In the genomic region with DNA sequence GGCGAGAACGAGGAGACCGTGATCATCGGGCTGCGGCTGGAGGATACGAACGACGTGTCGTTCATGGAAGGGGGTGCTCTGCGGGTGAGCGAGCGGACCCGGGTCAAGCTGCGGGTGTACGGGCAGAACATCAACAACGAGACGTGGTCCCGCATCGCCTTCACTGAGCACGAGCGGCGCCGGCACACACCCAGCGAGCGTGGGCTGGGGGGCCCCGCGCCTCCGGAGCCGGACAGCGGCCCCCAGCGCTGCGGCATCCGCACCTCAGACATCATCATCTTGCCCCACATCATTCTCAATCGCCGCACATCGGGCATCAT, we compare ENCODE assay signal across 8 mouse cellular contexts. TPM values are rescaled to one million over a fixed set of nuclear protein-coding genes. Genes with fewer than 3 reads are reported as not detected.
A peak's percentile ranks its signal among the peaks of the same experiment; 100 is the strongest.
DNase-seq lines count a peak whose midpoint lies in the region; ATAC-seq lines count a peak whose summit lies in the region.

No protein-coding gene starts in this region.

- H3K27me3 ChIP-seq in heart, embryonic 15.5 days: peaks cover 7% of the 10 kb centered on the region; the same call in 1 of the 2 replicates
- H3K27me3 ChIP-seq in forebrain, embryonic 11.5 days (ENCODE audit: control insufficient read depth, insufficient read depth, low read length): peaks cover 9% of the 10 kb centered on the region
- H3K27me3 ChIP-seq in liver, embryonic 15.5 days: peaks cover 49% of the 10 kb centered on the region

- peak overlapping the region; percentile 96 for H3K4me2 ChIP-seq in heart, embryonic 15.5 days
- peak overlapping the region; percentile 94 for H3K4me2 ChIP-seq in forebrain, embryonic 11.5 days (ENCODE audit: low read depth, low read length, severe bottlenecking)
- peak overlapping the region; percentile 99 for H3K4me2 ChIP-seq in liver, embryonic 15.5 days

- H3K9ac ChIP-seq in heart, embryonic 15.5 days: peak overlapping the region; percentile 82
- H3K9ac ChIP-seq in forebrain, embryonic 11.5 days (ENCODE audit: low read length): peak overlapping the region; percentile 69
- peak overlapping the region; percentile 78 for H3K9ac ChIP-seq in liver, embryonic 15.5 days

- peak overlapping the region; percentile 76 for H3K4me3 ChIP-seq in heart, embryonic 15.5 days
- H3K4me3 ChIP-seq in forebrain, embryonic 11.5 days (ENCODE audit: low read depth, low read length): peak overlapping the region; percentile 72
- H3K4me3 ChIP-seq in liver, embryonic 15.5 days (replicated peaks): peak overlapping the region; percentile 93

- peaks cover 32% of the 10 kb centered on the region for H3K4me1 ChIP-seq in heart, embryonic 15.5 days (replicated peaks)
- H3K4me1 ChIP-seq in forebrain, embryonic 11.5 days (replicated peaks; ENCODE audit: control insufficient read depth, insufficient read depth, low read length): peaks cover 8% of the 10 kb centered on the region; the same call in 1 of the 2 replicates
- H3K4me1 ChIP-seq in liver, embryonic 15.5 days (replicated peaks): peaks cover 52% of the 10 kb centered on the region

- ATAC-seq in heart, embryonic 15.5 days (replicated peaks; ENCODE audit: insufficient number of reproducible peaks, insufficient read depth, low FRiP score, low read depth): no peak
- ATAC-seq in forebrain, embryonic 11.5 days (replicated peaks; ENCODE audit: low FRiP score): no peak; the same call in 1 of the 2 replicates
- no peak for ATAC-seq in liver, embryonic 15.5 days (ENCODE audit: insufficient read depth)
- ATAC-seq in monocyte, adult 5-6 weeks (replicated peaks; ENCODE audit: insufficient number of reproducible peaks, low FRiP score, low TSS enrichment, poor library complexity, severe bottlenecking): no peak

- H3K9me3 ChIP-seq in heart, embryonic 15.5 days (replicated peaks): no peaks in the 10 kb centered on the region
- no peaks in the 10 kb centered on the region; the same call in 1 of the 2 replicates for H3K9me3 ChIP-seq in forebrain, embryonic 11.5 days (ENCODE audit: control insufficient read depth, low read length)
- no peaks in the 10 kb centered on the region for H3K9me3 ChIP-seq in liver, embryonic 15.5 days (replicated peaks)

- WGBS in heart, embryonic 15.5 days: under 1% methylated on average over 36 of the region's 36 CpGs
- WGBS in forebrain, embryonic 11.5 days: 0% methylated on average over 36 of the region's 36 CpGs
- under 1% methylated on average over 36 of the region's 36 CpGs for WGBS in liver, embryonic 15.5 days (ENCODE audit: insufficient replicate concordance)

- no peaks in the 10 kb centered on the region for H3K36me3 ChIP-seq in heart, embryonic 15.5 days
- no peaks in the 10 kb centered on the region for H3K36me3 ChIP-seq in forebrain, embryonic 11.5 days (ENCODE audit: control insufficient read depth, insufficient read depth, low read length)
- H3K36me3 ChIP-seq in liver, embryonic 15.5 days (replicated peaks): no peaks in the 10 kb centered on the region

- peak overlapping the region; percentile 77 for H3K27ac ChIP-seq in heart, embryonic 15.5 days
- H3K27ac ChIP-seq in forebrain, embryonic 11.5 days (ENCODE audit: low read depth, low read length): no peak overlapping the region
- H3K27ac ChIP-seq in liver, embryonic 15.5 days (replicated peaks): peak overlapping the region; percentile 76

- DNase-seq in heart, adult 9 months (ENCODE audit: low spot score in 2 of 2): no peak
- peak; percentile 27 for DNase-seq in ES-CJ7 (ENCODE audit: low read depth, low spot score)
- DNase-seq in forebrain, embryonic 11.5 days (ENCODE audit: low spot score): no peak
- DNase-seq in spleen, adult 18-20 months: no peak
- no peak for DNase-seq in right cerebral cortex, postnatal 14 days

RNA-seq across cellular contexts. Expression of a gene that starts 0.5 kb away (rescaled TPM):
- polyA plus RNA-seq in heart, embryonic 15.5 days (2015; fragmentation: Nextera tagmentation; extraction: Ambion mirVana): 2.4 and 3.0 TPM in 2 replicates
- 3.2 and 3.8 TPM in 2 replicates for polyA plus RNA-seq in forebrain, embryonic 11.5 days (2014; fragmentation: Nextera tagmentation; extraction: Ambion mirVana)
- polyA plus RNA-seq in liver, embryonic 15.5 days (2015; fragmentation: Nextera tagmentation; extraction: Ambion mirVana): 1.7 and 2.0 TPM in 2 replicates
- total RNA-seq in monocyte, adult 5-6 weeks (2017): 2.6 to 10.0 TPM (median 5.9 TPM) in 3 replicates

RNA-seq across cellular contexts. Expression of a gene that starts 54.7 kb away (rescaled TPM):
- polyA plus RNA-seq in heart, embryonic 15.5 days (2015; fragmentation: Nextera tagmentation; extraction: Ambion mirVana): 43.3 and 48.3 TPM in 2 replicates
- polyA plus RNA-seq in forebrain, embryonic 11.5 days (2014; fragmentation: Nextera tagmentation; extraction: Ambion mirVana): 19.4 and 24.0 TPM in 2 replicates
- 17.1 and 19.0 TPM in 2 replicates for polyA plus RNA-seq in liver, embryonic 15.5 days (2015; fragmentation: Nextera tagmentation; extraction: Ambion mirVana)
- total RNA-seq in monocyte, adult 5-6 weeks (2017): 43.3 to 130 TPM (median 45.7 TPM) in 3 replicates
